Mouse (Mus musculus) heart, embryonic 11.5 days (tissue): ENCODE measurements at regions not wholly inside any gene's neighbourhood (a gene's known extent, or its start where the extent isn't known, plus 50 kb on each side); places are given as distances from the start of the nearest gene placed in this dataset.
"Not testable (repeated sequence)": the region's sequence is repeated elsewhere in the genome, so short reads cannot be mapped to it uniquely, and the experiment has no call there.

Experiments
- ATAC-seq: fragments of 200-750 bp; cut with Nextera tagmentation; replicated peaks from 2 replicates; pipeline ENCODE4 v1.8.0; 2017; ENCODE audit warnings: moderate library complexity; ENCODE audit not compliant: insufficient number of reproducible peaks, low FRiP score, low TSS enrichment
- H3K27ac ChIP-seq: fragments of 300-500 bp; sonication (generic); 2 replicates; pipeline ENCODE4 v1.5.1; 2014; ENCODE audit warnings: mild to moderate bottlenecking, low read depth, low read length
- H3K27me3 ChIP-seq: fragments of 300-500 bp; sonication (generic); 2 replicates; pipeline ENCODE4 v1.6.1; 2014; ENCODE audit warnings: mild to moderate bottlenecking, low read length, mixed read lengths; ENCODE audit not compliant: control insufficient read depth, insufficient read depth
- H3K36me3 ChIP-seq: fragments of 300-500 bp; sonication (generic); 2 replicates; pipeline ENCODE4 v1.6.1; 2014; ENCODE audit warnings: mild to moderate bottlenecking, low read length, moderate library complexity, mixed read lengths; ENCODE audit not compliant: control insufficient read depth, insufficient read depth
- H3K4me1 ChIP-seq: fragments of 300-500 bp; sonication (generic); 2 replicates; pipeline ENCODE4 v1.6.1; 2014; ENCODE audit warnings: low read length; ENCODE audit not compliant: control insufficient read depth, insufficient read depth
- H3K4me2 ChIP-seq: fragments of 300-500 bp; sonication (generic); 2 replicates; pipeline ENCODE4 v1.6.1; 2014; ENCODE audit warnings: mild to moderate bottlenecking, moderate library complexity
- H3K4me3 ChIP-seq: fragments of 300-500 bp; sonication (generic); 2 replicates; pipeline ENCODE4 v1.5.1; 2014; ENCODE audit warnings: low read depth, low read length
- H3K9ac ChIP-seq: fragments of 300-500 bp; sonication (generic); 2 replicates; pipeline ENCODE4 v1.6.1; 2014; ENCODE audit warnings: mild to moderate bottlenecking, low read depth, low read length, moderate library complexity
- H3K9me3 ChIP-seq: fragments of 300-500 bp; sonication (generic); replicated peaks from 2 replicates; pipeline ENCODE4 v1.6.1; 2016; ENCODE audit warnings: low read length; ENCODE audit not compliant: control insufficient read depth
- WGBS: fragments of 180-500 bp; shearing (Covaris S2); extraction: QIAGEN DNeasy Blood & Tissue Kit; methylation state at CpG from one replicate; pipeline ENCODE4 v1.1.7; 2014; ENCODE audit not compliant: insufficient replicate concordance; 5-methylcytosine and 5-hydroxymethylcytosine counted together

DNA sequence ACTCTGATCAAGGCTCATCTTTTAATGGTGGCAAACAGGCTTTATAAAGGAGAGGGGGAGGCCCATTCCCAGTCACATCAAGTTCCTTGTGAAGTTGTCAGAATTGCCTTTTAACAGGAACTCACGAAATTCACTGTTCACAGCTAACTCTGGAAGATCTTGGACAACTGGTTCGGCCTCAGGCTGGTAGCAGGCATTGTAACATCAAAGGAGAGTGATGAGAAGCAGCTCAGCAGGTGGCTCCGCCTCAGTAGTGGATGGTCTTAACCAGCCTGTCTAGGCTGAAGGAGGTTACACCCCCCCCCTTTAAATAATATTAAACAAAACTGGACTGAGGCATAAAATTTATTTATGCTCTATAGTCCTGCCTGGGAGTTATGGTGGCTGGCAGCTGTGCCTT, 113.0 kb upstream of the Tac1 start:
- Histone ChIP-seq H3K4me1 (no peaks in the 10 kb centered on the region), H3K27me3 (no peaks in the 10 kb centered on the region), H3K9me3 (no peaks in the 10 kb centered on the region), H3K36me3 (no peaks in the 10 kb centered on the region), H3K4me3 (no peak overlapping the region), H3K4me2 (no peak overlapping the region), H3K27ac (no peak overlapping the region), H3K9ac (no peak overlapping the region)
- WGBS, result 41% methylated on average over 3 of the region's 3 CpGs
- ATAC-seq, result no peak

DNA sequence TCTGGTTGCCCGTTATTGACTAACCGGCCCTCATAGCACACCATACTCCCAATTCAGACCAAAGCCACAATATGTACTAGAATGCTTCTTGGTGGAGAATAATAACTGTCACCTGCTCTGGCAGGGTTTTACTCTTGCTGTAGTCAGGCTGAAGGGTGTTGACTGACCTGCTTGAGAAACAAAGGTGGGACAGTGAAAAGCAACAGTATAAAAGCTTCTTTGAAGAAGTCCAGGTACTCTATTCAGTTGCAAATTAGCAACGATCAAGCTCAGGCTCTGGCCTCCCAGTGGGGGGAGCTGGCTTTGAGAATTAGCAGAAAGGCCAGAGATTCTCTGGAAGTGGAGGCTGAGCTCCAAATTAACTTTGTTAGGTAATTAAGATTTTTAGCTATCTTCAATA, 112.4 kb upstream of the Tac1 start:
- H3K9me3 ChIP-seq, H3K27ac ChIP-seq, H3K4me3 ChIP-seq, H3K4me2 ChIP-seq, ATAC-seq, H3K36me3 ChIP-seq, H3K4me1 ChIP-seq, H3K9ac ChIP-seq, H3K27me3 ChIP-seq: not testable (repeated sequence)
- 77% methylated on average over 3 of the region's 3 CpGs for WGBS

DNA sequence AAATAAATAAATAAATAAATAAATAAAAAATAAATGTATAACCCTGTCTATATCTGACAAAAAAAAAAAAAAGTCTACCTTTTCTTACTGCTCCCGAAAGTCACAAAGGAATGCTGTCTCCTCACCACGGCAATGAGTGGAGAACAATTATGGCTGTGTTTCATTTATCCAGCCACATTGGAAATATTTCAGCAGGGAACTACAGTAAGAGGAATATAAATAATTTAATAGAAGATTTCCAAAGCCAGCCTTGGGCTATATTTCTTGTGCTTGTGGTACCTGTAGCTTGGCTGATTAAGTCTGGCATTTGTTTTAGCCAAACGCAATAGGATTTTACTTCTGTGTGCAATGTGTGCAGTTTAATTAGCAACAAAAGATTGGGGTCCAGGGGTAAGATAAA, 98.8 kb upstream of the Tac1 start:
- no peaks in the 10 kb centered on the region for H3K9me3 ChIP-seq
- no peak for ATAC-seq
- H3K36me3 ChIP-seq, result no peaks in the 10 kb centered on the region
- no peak overlapping the region for H3K4me2 ChIP-seq
- H3K27ac ChIP-seq, result no peak overlapping the region
- no peaks in the 10 kb centered on the region for H3K4me1 ChIP-seq
- no peak overlapping the region for H3K4me3 ChIP-seq
- WGBS, result 79% methylated on average over 3 of the region's 3 CpGs
- no peak overlapping the region for H3K9ac ChIP-seq
- no peaks in the 10 kb centered on the region for H3K27me3 ChIP-seq

DNA sequence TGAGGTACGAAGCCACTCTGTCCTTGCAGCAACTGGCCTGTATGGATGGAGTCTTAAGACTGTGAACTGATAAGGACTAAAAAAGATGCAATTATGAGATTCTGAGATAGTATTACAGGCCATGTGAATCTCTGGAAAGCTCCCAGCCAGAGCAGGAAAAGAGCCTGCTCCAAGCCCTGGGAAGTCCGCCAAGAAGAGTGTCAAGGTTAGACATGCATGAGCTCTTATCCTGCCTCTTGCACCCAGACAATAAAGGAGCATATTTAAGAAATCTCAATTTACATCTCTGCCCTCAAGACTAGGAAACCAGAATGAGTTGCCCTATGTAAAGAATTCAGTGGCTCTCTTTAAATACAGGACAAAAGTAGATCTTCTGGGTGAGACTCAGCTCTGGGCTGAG, 90.8 kb upstream of the Tac1 start:
- H3K4me3 ChIP-seq, result no peak overlapping the region
- no peak overlapping the region for H3K27ac ChIP-seq
- no peak for ATAC-seq
- H3K4me2 ChIP-seq, result no peak overlapping the region
- no peak overlapping the region for H3K9ac ChIP-seq
- H3K36me3 ChIP-seq, result no peaks in the 10 kb centered on the region
- no peaks in the 10 kb centered on the region for H3K4me1 ChIP-seq
- H3K9me3 ChIP-seq, result no peaks in the 10 kb centered on the region; the same call in 1 of the 2 replicates
- no peaks in the 10 kb centered on the region for H3K27me3 ChIP-seq
- WGBS, result 84% methylated on average over 2 of the region's 2 CpGs

DNA sequence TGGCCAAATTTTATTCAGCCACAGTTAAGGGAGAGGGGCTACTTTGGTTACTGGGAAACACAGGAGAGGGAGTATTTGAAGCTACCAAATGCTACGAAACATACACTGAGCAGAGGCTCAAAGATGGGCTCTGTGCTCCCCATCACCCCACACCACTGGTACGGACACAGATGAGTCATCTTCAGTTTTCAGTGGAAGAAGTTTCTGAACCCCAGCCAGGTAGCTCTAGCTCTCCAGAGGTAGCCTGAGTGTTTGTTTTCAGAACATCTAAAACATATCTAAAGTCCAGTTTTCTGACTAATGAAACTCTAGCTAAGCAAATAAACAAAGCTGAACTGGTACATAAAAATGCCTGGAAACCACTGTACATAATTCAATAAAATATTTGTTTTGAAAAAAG, 90.3 kb upstream of the Tac1 start:
- no peak overlapping the region for H3K9ac ChIP-seq
- no peak overlapping the region for H3K27ac ChIP-seq
- no peak for ATAC-seq
- H3K36me3 ChIP-seq, result no peaks in the 10 kb centered on the region
- no peaks in the 10 kb centered on the region; the same call in 1 of the 2 replicates for H3K9me3 ChIP-seq
- no peak overlapping the region for H3K4me3 ChIP-seq
- WGBS, result 70% methylated on average over 2 of the region's 2 CpGs
- H3K27me3 ChIP-seq, result no peaks in the 10 kb centered on the region
- no peaks in the 10 kb centered on the region for H3K4me1 ChIP-seq
- no peak overlapping the region for H3K4me2 ChIP-seq

DNA sequence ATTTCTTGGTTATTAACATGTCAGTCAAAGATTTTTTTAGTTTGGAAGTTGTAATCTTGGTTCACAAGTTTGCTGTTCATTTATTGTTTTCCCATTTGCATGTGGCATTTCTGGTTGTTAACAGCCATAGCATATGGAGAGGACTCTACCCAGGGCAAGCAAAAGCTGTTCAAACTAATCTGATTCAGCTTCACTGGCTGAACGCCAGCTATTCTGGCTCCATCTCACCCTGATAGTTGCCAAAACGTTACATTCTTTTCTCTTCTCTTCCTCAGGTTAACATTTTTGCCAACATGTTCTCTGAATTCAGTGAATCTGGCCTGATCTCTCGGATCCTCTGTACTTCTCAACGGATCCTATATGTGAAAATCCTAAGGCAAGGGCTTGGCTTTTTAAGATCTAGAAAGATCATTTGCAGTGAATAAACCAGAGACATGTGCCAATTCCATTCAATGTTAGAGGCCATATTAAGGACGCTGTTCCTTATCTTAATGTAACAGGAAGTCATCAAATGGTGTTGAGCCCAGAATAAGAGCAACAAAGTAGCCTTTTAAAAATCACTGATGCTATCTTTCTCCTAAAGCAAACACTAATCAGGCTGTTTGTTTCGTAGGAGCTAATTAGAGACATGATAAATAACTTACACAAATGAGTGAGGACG, 82.2 kb upstream of the Tac1 start:
- ATAC-seq, result no peak
- no peaks in the 10 kb centered on the region for H3K9me3 ChIP-seq
- H3K27me3 ChIP-seq, result no peaks in the 10 kb centered on the region
- no peak overlapping the region for H3K4me3 ChIP-seq
- H3K4me2 ChIP-seq, result no peak overlapping the region
- no peak overlapping the region for H3K27ac ChIP-seq
- H3K9ac ChIP-seq, result no peak overlapping the region
- H3K36me3 ChIP-seq, result no peaks in the 10 kb centered on the region
- H3K4me1 ChIP-seq, result no peaks in the 10 kb centered on the region
- WGBS, result 43% methylated on average over 7 of the region's 7 CpGs

DNA sequence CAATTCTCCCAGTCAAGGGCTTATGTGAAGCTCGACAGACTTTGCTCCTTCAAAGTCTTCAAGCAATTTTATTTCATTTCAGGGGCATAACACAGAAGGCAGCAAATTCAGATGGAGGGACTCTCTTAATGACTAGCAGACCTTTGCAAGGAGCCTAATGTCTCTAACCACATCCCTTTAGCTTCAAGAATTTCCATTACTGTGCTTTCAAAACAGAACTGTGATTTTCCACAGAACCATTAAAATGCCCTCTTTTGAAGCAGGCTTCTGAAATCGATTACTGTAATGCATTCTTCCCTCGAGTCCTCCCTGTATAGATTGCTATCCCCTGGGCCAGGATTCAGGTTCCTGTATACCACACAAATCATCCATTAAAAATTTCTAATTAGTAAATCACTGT, 80.9 kb upstream of the Tac1 start:
- no peak overlapping the region for H3K27ac ChIP-seq
- no peak overlapping the region for H3K4me2 ChIP-seq
- ATAC-seq, result no peak

DNA sequence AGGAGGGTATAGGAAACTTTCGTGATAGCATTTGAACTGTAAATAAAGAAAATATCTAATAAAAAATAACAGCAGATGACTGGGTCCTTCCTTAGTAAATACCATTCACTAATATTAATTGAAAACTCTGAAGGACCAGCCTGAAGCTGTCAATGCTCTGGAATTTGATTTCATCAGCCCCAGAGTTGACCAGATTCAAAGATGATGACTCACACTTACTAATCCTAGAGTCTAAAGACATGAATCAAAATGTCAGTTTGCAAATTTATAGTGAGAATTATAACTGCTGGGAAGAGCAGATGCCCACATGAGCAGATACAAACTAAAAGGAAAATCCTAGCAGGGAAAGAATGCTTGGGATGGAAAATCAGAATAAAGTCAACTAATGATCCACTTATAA, 77.8 kb upstream of the Tac1 start:
- H3K9me3 ChIP-seq, result no peaks in the 10 kb centered on the region
- ATAC-seq, result no peak
- 78% methylated on average over 1 of the region's 1 CpGs for WGBS
- no peak overlapping the region for H3K27ac ChIP-seq
- H3K4me2 ChIP-seq, result no peak overlapping the region
- no peaks in the 10 kb centered on the region for H3K4me1 ChIP-seq
- no peak overlapping the region for H3K9ac ChIP-seq
- no peaks in the 10 kb centered on the region for H3K27me3 ChIP-seq
- no peaks in the 10 kb centered on the region for H3K36me3 ChIP-seq
- no peak overlapping the region for H3K4me3 ChIP-seq

More for the DNA sequence above, 80.9 kb upstream of the Tac1 start:
- Histone ChIP-seq H3K36me3 (no peaks in the 10 kb centered on the region), H3K4me3 (no peak overlapping the region), H3K9ac (no peak overlapping the region), H3K27me3 (no peaks in the 10 kb centered on the region), H3K4me1 (no peaks in the 10 kb centered on the region), H3K9me3 (no peaks in the 10 kb centered on the region)
- WGBS, result 65% methylated on average over 3 of the region's 3 CpGs

DNA sequence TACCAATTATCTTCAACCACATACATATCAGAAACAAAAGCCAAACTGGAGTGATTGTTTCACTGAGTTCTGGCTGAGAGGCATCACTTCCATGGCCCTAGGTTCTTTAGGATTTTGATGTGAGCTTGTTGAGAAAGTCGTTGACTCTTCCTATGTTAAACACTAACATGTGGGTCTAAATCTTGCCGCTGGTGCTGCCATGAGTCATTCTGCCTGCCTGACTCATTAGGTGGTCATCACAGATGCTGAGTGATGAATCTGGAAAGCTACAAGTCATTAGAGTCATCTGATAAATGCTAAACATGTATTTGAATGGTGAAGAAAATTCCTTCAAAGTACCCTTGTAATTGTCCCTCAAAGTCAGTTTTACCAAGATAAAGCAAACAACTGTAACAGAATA, 60.4 kb upstream of the Tac1 start:
- ATAC-seq, result no peak
- Histone ChIP-seq H3K9ac (no peak overlapping the region), H3K4me1 (no peaks in the 10 kb centered on the region), H3K4me2 (no peak overlapping the region), H3K27me3 (no peaks in the 10 kb centered on the region), H3K27ac (no peak overlapping the region), H3K4me3 (no peak overlapping the region), H3K9me3 (no peaks in the 10 kb centered on the region), H3K36me3 (no peaks in the 10 kb centered on the region)
- 60% methylated on average over 2 of the region's 2 CpGs for WGBS
